Mouse (Mus musculus) myocyte (in vitro differentiated cells): ENCODE results near the gene Tmem232.

ENCODE experiments used
- CEBPB ChIP-seq: IDR thresholded peaks from 2 replicates; pipeline ENCODE4 v1.6.1; 2011; ENCODE audit warnings: mild to moderate bottlenecking, moderate library complexity; ENCODE audit not compliant: poor library complexity, insufficient read depth, severe bottlenecking
- E2F4 ChIP-seq: IDR thresholded peaks from one replicate; pipeline ENCODE4 v1.6.1; 2011; ENCODE audit warnings: mild to moderate bottlenecking, control low read depth, moderate library complexity; ENCODE audit not compliant: insufficient read depth
- MAX ChIP-seq: IDR thresholded peaks from one replicate; pipeline ENCODE4 v1.6.1; 2011; ENCODE audit warnings: low read depth, mild to moderate bottlenecking, control low read depth
- MYOD1 ChIP-seq, 3 experiments: IDR thresholded peaks; one replicate each; pipeline ENCODE4 v1.6.1; 2011; ENCODE audit warnings: control low read depth in 2 of 3, low read depth in 2 of 3, mild to moderate bottlenecking in 2 of 3, moderate library complexity in 1 of 3; ENCODE audit not compliant: insufficient read length in 2 of 3, control insufficient read depth in 1 of 3
- MYOG ChIP-seq, 3 experiments: IDR thresholded peaks; one replicate each; pipeline ENCODE4 v1.6.1; 2011; ENCODE audit warnings: control low read depth in 2 of 3, low read depth in 2 of 3, mild to moderate bottlenecking in 2 of 3; ENCODE audit not compliant: insufficient read length in 2 of 3, control insufficient read depth in 1 of 3, insufficient read depth in 1 of 3
- POLR2A ChIP-seq: IDR thresholded peaks from one replicate; pipeline ENCODE4 v1.6.1; 2011; ENCODE audit warnings: low read depth, mild to moderate bottlenecking, control low read depth, moderate library complexity; ENCODE audit not compliant: insufficient read length
- POLR2AphosphoS2 ChIP-seq: IDR thresholded peaks from one replicate; pipeline ENCODE4 v1.6.1; 2011; ENCODE audit warnings: low read depth, control low read depth; ENCODE audit not compliant: insufficient read length
- SRF ChIP-seq: IDR thresholded peaks from one replicate; pipeline ENCODE4 v1.6.1; 2011; ENCODE audit warnings: low read depth; ENCODE audit not compliant: control insufficient read depth, insufficient read length
- TCF12 ChIP-seq: IDR thresholded peaks from one replicate; pipeline ENCODE4 v1.6.1; 2011; ENCODE audit warnings: mild to moderate bottlenecking, control low read depth; ENCODE audit not compliant: poor library complexity, insufficient read depth, severe bottlenecking
- TCF3 ChIP-seq: IDR thresholded peaks from one replicate; pipeline ENCODE4 v1.6.1; 2011; ENCODE audit warnings: low read depth, control low read depth; ENCODE audit not compliant: insufficient read length
- USF1 ChIP-seq: IDR thresholded peaks from one replicate; pipeline ENCODE4 v1.6.1; 2011; ENCODE audit warnings: low read depth, mild to moderate bottlenecking, control low read depth, moderate library complexity

DNA sequence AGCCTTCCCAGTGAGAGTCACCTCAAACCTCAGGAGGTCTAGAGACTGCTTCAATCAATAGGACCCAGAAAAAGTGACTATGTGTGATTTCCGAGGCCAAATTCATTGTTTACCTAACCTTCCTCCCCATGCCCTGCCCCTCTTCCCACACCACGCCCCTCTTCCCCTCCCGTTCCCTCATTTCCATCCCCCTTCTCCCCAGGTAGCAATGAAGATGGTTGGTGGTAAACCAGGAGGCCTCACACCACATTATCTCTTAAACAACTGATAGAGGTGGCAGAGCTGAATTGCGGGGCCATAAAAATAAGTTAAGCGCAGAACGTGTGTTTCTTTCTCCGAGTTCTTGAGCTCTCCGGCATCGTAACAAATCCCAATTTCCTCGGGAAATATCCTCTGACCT, 55.9 kb downstream of the Tmem232 start:
- TF ChIP-seq E2F4 = no peak
- TF ChIP-seq MAX = no peak
- no peak for TF ChIP-seq TCF12
- no peak for TF ChIP-seq POLR2A
- no peak for TF ChIP-seq MYOG (IDR thresholded peaks at IDR 0.05; ENCODE audit: control insufficient read depth in 1 of 3, insufficient read depth in 1 of 3, insufficient read length in 2 of 3, low read depth in 2 of 3)
- no peak for TF ChIP-seq CEBPB
- no peak for TF ChIP-seq MYOD1 (IDR thresholded peaks at IDR 0.05; ENCODE audit: control insufficient read depth in 1 of 3, insufficient read length in 2 of 3, low read depth in 2 of 3)
- no peak for TF ChIP-seq USF1
- no peak for TF ChIP-seq POLR2AphosphoS2
- TF ChIP-seq TCF3 = no peak
- no peak for TF ChIP-seq SRF
